Mouse (Mus musculus): ENCODE measurements around the gene Ube2z. TPM values are rescaled to one million over a fixed set of nuclear protein-coding genes. Genes with fewer than 3 reads are reported as not detected.

The Ube2z gene
- polyA plus RNA-seq, 1 experiment: 23.0 TPM

GRCm38 (mm10) chr11:96058309-96058708 is 6.9 kb downstream of the Ube2z start:
- TF ChIP-seq POLR2A (IDR thresholded peaks at IDR 0.05; ENCODE audit: low read depth, low read length): no peak
- no peak for TF ChIP-seq CTCF (IDR thresholded peaks at IDR 0.05; ENCODE audit: extremely low read depth, insufficient read length, insufficient replicate concordance, low read depth, low read length)
- no peak overlapping the region for H3K27ac ChIP-seq (ENCODE audit: insufficient read depth, low read depth, low read length)
- 73% methylated on average over 4 of the region's 4 CpGs for WGBS
- H3K27me3 ChIP-seq (ENCODE audit: control insufficient read depth, insufficient read depth, low read length): no peaks in the 10 kb centered on the region
- H3K36me3 ChIP-seq (ENCODE audit: control insufficient read depth, insufficient read depth, low read length): peaks cover 61% of the 10 kb centered on the region
- H3K4me1 ChIP-seq (ENCODE audit: control insufficient read depth, insufficient read depth, insufficient read length, low read length): no peaks in the 10 kb centered on the region
- H3K4me3 ChIP-seq (ENCODE audit: low read depth, low read length): no peak overlapping the region

GRCm38 (mm10) chr11:96050854-96051253 is 14.3 kb downstream of the Ube2z start:
- Histone ChIP-seq H3K27ac (ENCODE audit: insufficient read depth, low read depth, low read length) (no peak overlapping the region), H3K36me3 (ENCODE audit: control insufficient read depth, insufficient read depth, low read length) (peaks cover 79% of the 10 kb centered on the region), H3K4me1 (ENCODE audit: control insufficient read depth, insufficient read depth, insufficient read length, low read length) (no peaks in the 10 kb centered on the region), H3K4me3 (ENCODE audit: low read depth, low read length) (no peak overlapping the region), H3K27me3 (ENCODE audit: control insufficient read depth, insufficient read depth, low read length) (no peaks in the 10 kb centered on the region)
- TF ChIP-seq POLR2A (IDR thresholded peaks at IDR 0.05; ENCODE audit: low read depth, low read length) (no peak), CTCF (IDR thresholded peaks at IDR 0.05; ENCODE audit: extremely low read depth, insufficient read length, insufficient replicate concordance, low read depth, low read length) (no peak)
- 91% methylated on average over 3 of the region's 3 CpGs for WGBS

GRCm38 (mm10) chr11:96049939-96050338 is 15.2 kb downstream of the Ube2z start:
- Histone ChIP-seq H3K36me3 (ENCODE audit: control insufficient read depth, insufficient read depth, low read length) (peaks cover 78% of the 10 kb centered on the region), H3K27ac (ENCODE audit: insufficient read depth, low read depth, low read length) (no peak overlapping the region), H3K4me1 (ENCODE audit: control insufficient read depth, insufficient read depth, insufficient read length, low read length) (no peaks in the 10 kb centered on the region), H3K4me3 (ENCODE audit: low read depth, low read length) (no peak overlapping the region), H3K27me3 (ENCODE audit: control insufficient read depth, insufficient read depth, low read length) (no peaks in the 10 kb centered on the region)
- no peak for TF ChIP-seq POLR2A (IDR thresholded peaks at IDR 0.05; ENCODE audit: low read depth, low read length)
- no peak for TF ChIP-seq CTCF (IDR thresholded peaks at IDR 0.05; ENCODE audit: extremely low read depth, insufficient read length, insufficient replicate concordance, low read depth, low read length)
- 83% methylated on average over 4 of the region's 4 CpGs for WGBS

GRCm38 (mm10) chr11:96047469-96048373 is 17.5 kb downstream of the Ube2z start:
- Histone ChIP-seq H3K36me3 (ENCODE audit: control insufficient read depth, insufficient read depth, low read length) (peaks cover 77% of the 10 kb centered on the region), H3K4me3 (ENCODE audit: low read depth, low read length) (no peak overlapping the region), H3K27me3 (ENCODE audit: control insufficient read depth, insufficient read depth, low read length) (no peaks in the 10 kb centered on the region), H3K27ac (ENCODE audit: insufficient read depth, low read depth, low read length) (no peak overlapping the region), H3K4me1 (ENCODE audit: control insufficient read depth, insufficient read depth, insufficient read length, low read length) (no peaks in the 10 kb centered on the region)
- WGBS: 79% methylated on average over 4 of the region's 4 CpGs
- TF ChIP-seq CTCF (IDR thresholded peaks at IDR 0.05; ENCODE audit: extremely low read depth, insufficient read length, insufficient replicate concordance, low read depth, low read length) (no peak), POLR2A (IDR thresholded peaks at IDR 0.05; ENCODE audit: low read depth, low read length) (no peak)

GRCm38 (mm10) chr11:96046793-96047192 is 18.4 kb downstream of the Ube2z start:
- Histone ChIP-seq H3K4me3 (ENCODE audit: low read depth, low read length) (no peak overlapping the region), H3K27ac (ENCODE audit: insufficient read depth, low read depth, low read length) (no peak overlapping the region), H3K36me3 (ENCODE audit: control insufficient read depth, insufficient read depth, low read length) (peaks cover 75% of the 10 kb centered on the region), H3K27me3 (ENCODE audit: control insufficient read depth, insufficient read depth, low read length) (no peaks in the 10 kb centered on the region), H3K4me1 (ENCODE audit: control insufficient read depth, insufficient read depth, insufficient read length, low read length) (no peaks in the 10 kb centered on the region)
- TF ChIP-seq CTCF (IDR thresholded peaks at IDR 0.05; ENCODE audit: extremely low read depth, insufficient read length, insufficient replicate concordance, low read depth, low read length): no peak
- TF ChIP-seq POLR2A (IDR thresholded peaks at IDR 0.05; ENCODE audit: low read depth, low read length): no peak
- WGBS: 44% methylated on average over 2 of the region's 2 CpGs

- H3K4me1 ChIP-seq (ENCODE audit: control insufficient read depth, insufficient read depth, insufficient read length, low read length): no peaks in the 10 kb centered on the region
- TF ChIP-seq CTCF (IDR thresholded peaks at IDR 0.05; ENCODE audit: extremely low read depth, insufficient read length, insufficient replicate concordance, low read depth, low read length) (no peak), POLR2A (IDR thresholded peaks at IDR 0.05; ENCODE audit: low read depth, low read length) (no peak)
- 86% methylated on average over 8 of the region's 8 CpGs for WGBS
- no peak overlapping the region for H3K4me3 ChIP-seq (ENCODE audit: low read depth, low read length)
- H3K27ac ChIP-seq (ENCODE audit: insufficient read depth, low read depth, low read length): no peak overlapping the region
- H3K27me3 ChIP-seq (ENCODE audit: control insufficient read depth, insufficient read depth, low read length): no peaks in the 10 kb centered on the region
- peaks cover 74% of the 10 kb centered on the region for H3K36me3 ChIP-seq (ENCODE audit: control insufficient read depth, insufficient read depth, low read length)
Measured at GRCm38 (mm10) chr11:96046028-96046427, 19.2 kb downstream of the Ube2z start.

- Histone ChIP-seq H3K27me3 (ENCODE audit: control insufficient read depth, insufficient read depth, low read length) (no peaks in the 10 kb centered on the region), H3K36me3 (ENCODE audit: control insufficient read depth, insufficient read depth, low read length) (peaks cover 69% of the 10 kb centered on the region), H3K4me3 (ENCODE audit: low read depth, low read length) (no peak overlapping the region), H3K4me1 (ENCODE audit: control insufficient read depth, insufficient read depth, insufficient read length, low read length) (no peaks in the 10 kb centered on the region), H3K27ac (ENCODE audit: insufficient read depth, low read depth, low read length) (no peak overlapping the region)
- TF ChIP-seq CTCF (IDR thresholded peaks at IDR 0.05; ENCODE audit: extremely low read depth, insufficient read length, insufficient replicate concordance, low read depth, low read length): no peak
- TF ChIP-seq POLR2A (IDR thresholded peaks at IDR 0.05; ENCODE audit: low read depth, low read length): no peak
- WGBS: 88% methylated on average over 11 of the region's 11 CpGs
Measured at GRCm38 (mm10) chr11:96044803-96045567, 20.2 kb downstream of the Ube2z start.

Measured in small intestine, adult 2 months (tissue).